Mouse (Mus musculus) MEL (cell line): ENCODE data around the gene St6galnac3.

Experiments used
- CHD1 ChIP-seq: IDR thresholded peaks from 2 replicates; pipeline ENCODE4 v1.6.1; 2012; ENCODE audit warnings: low read depth, mild to moderate bottlenecking, inconsistent platforms, low read length, improper control_type of control experiment
- CTCF ChIP-seq, 3 experiments: IDR thresholded peaks in 2 of 3; conservative IDR thresholded peaks in 1 of 3; 2 replicates each; pipeline ENCODE4 v1.5.1; 2011 to 2012; ENCODE audit warnings: low read length in 3 of 3, low read depth in 2 of 3, mild to moderate bottlenecking in 2 of 3, improper control_type of control experiment in 1 of 3, inconsistent platforms in 1 of 3, mixed read lengths in 1 of 3, moderate library complexity in 1 of 3; ENCODE audit not compliant: control insufficient read depth in 1 of 3, insufficient read depth in 1 of 3, poor library complexity in 1 of 3, severe bottlenecking in 1 of 3
- GABPA ChIP-seq: IDR thresholded peaks from 2 replicates; pipeline ENCODE4 v1.6.1; 2012; ENCODE audit warnings: low read depth, mild to moderate bottlenecking, inconsistent platforms, low read length, improper control_type of control experiment, moderate library complexity
- MAX ChIP-seq: IDR thresholded peaks from 2 replicates; pipeline ENCODE4 v1.6.1; 2011; ENCODE audit warnings: low read length, improper control_type of control experiment

DNA sequence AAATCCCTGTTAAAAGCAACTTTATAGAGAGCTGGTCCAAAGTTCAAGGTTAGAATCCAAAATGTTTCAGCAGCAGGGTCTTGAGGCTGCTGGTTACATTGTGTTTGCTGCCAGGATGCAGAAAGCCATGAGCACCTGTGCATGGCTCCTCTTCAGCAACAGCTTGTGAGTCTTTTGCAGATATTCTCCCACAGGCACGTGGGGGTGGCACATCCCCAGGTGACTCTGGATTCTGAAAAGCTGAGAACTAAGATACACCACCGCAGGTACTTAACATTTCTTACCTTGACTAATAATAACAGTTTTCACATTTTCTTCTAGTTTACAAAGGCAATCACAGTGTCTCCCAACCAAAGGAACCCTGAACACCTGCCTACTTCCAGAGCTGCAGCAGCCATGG lies 387.8 kb downstream of the St6galnac3 start:
- no peak for TF ChIP-seq CTCF (IDR thresholded peaks at IDR 0.05 in 2 of 3, conservative IDR thresholded peaks at IDR 0.05 in 1 of 3; ENCODE audit: control insufficient read depth in 1 of 3, insufficient read depth in 1 of 3, low read depth in 2 of 3, low read length in 3 of 3, poor library complexity in 1 of 3, severe bottlenecking in 1 of 3)
- no peak for TF ChIP-seq MAX
- TF ChIP-seq GABPA, result no peak
- no peak for TF ChIP-seq CHD1
